Mouse (Mus musculus): Measurements from ENCODE around the gene Gad1.

The Gad1 gene

DNA sequence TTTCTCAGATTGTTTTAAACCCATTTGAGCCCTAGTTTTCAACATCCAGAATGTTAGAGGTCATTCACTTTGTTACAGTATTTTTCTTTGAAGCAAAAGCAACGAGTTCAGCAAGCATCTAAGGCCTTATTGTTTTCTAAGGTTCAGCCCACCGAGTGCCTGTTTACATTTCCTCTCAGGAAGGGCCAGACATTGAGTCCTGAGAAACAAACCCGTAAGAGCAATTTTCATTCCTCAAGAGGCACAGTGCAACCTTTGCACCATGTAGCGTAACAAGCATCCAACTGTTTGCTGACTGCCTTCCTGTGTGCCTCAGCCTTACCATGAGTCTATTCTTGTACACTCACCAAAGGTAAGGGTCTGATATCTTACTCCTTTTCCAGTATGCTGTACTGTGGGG lies at the start of gene Gad1:
Gene Gad1, plus strand, starts transcription at position 301 of the 400 bp plus-strand sequence.
- no peak for DNase-seq (ENCODE audit: low spot score in 2 of 2)

DNA sequence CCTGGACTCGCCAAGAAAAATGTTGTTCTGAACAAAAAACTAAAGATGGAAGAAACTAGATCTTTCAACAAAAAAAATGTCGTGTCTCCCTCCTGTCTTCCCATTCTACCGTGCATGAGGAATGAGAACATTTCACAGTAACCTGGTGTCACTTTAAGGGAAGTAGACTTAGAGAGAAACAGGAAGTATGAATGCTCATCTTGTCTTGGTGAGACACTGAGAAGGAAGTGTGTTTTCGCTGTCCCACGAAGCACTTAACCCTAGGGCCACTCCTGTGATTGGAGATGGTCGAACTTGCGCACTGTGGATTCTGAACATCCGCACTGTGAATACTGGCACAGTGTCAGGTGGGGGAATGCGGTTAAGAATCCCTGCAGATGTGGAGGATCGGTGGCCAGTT lies 49.4 kb upstream of the Gad1 start:
- no peak for DNase-seq (ENCODE audit: low spot score in 2 of 2)

GRCm38 (mm10) chr2:70505229-70505628 lies 47.6 kb upstream of the Gad1 start:
- no peak for DNase-seq (ENCODE audit: low spot score in 2 of 2)

- no peak for DNase-seq (ENCODE audit: low spot score in 2 of 2)
Observed at GRCm38 (mm10) chr2:70505896-70506295, 47.0 kb upstream of the Gad1 start.

- no peak for DNase-seq (ENCODE audit: low spot score in 2 of 2)
Observed at GRCm38 (mm10) chr2:70506372-70506771, 46.5 kb upstream of the Gad1 start.

GRCm38 (mm10) chr2:70508496-70508895 lies 44.4 kb upstream of the Gad1 start, which contains the start of gene Erich2:
Gene Erich2 (plus strand): TSS chr2:70508819.
- DNase-seq (ENCODE audit: low spot score in 2 of 2) = no peak

DNA sequence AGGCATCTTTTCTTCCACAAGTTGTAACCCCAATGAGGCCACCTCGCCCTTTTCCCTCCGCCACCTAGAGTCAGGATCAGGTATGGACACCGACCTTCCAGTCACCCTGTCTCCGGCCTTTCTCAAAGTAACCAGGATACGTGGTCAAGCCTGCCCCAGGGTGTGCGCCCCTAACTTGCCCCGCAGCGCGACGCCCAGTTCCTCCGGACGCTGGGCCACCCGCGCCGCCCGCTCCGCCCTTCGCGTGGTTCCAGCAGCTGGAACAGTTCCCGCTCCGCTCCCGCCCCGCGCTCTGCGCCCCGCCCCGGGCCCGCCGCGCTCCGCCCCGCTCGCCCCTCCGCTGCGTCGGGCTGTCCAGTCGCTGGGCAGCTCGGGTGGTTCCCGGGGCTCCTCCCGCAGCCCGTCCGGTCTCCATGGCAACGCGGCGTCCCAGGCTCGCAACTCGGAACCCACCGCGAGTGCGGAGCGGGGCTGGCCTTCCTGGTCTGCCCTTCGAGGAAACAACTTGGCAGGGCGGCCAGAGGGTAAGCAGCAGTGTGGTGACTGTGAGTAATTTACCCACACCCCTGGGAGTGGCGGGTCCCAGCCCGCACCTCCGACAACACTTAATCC lies 43.7 kb upstream of the Gad1 start:
- peak; percentile 44 to 73 for DNase-seq (ENCODE audit: low spot score in 2 of 2)

- DNase-seq (ENCODE audit: low spot score in 2 of 2) = peak in 1 of 2 experiments; percentile 15
Observed at GRCm38 (mm10) chr2:70538283-70538682, 14.6 kb upstream of the Gad1 start.

DNA sequence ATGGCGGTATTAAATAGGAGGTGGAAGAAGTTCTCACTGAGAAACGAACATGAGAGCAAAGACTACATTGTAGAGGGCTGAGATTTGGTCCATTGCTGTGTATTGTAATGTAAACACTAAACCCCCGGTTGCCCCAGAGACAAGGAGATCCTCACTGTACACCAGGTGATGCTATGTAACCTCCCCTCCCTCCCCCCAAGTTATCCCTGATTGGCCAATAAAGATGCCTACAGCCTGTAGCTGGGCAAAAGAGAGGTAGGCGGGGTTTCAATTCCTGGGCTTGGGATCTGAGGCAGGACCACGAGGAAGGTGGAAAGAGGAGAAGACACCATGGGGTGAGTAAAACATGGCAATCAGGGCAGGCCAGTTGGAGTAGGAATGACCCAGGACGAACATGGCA lies 2.2 kb upstream of the Gad1 start:
- no peak for DNase-seq (ENCODE audit: low spot score in 2 of 2)

DNA sequence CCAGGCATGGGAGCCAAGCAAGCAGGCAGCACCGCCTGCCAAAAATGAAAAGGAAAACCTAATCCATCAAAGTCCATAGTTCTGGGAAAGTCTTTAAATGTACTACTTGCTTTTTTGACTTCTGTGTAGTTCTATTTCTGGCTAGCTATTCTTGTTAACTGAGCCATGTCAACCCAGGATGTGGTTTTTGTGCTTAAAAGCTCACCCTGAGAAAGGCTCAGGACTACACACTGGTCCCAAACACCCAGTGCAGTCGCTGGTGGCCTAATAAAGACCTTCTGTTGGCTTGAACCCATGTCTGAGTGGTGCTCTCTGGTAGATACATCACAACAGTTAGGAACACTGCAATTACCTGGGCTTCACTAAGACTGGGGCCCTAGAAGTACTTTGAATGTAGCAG lies 1.4 kb upstream of the Gad1 start:
- no peak for DNase-seq (ENCODE audit: low spot score in 2 of 2)

GRCm38 (mm10) chr2:70552067-70552598 lies 739 bp upstream of the Gad1 start:
- no peak for DNase-seq (ENCODE audit: low spot score in 2 of 2)

DNA sequence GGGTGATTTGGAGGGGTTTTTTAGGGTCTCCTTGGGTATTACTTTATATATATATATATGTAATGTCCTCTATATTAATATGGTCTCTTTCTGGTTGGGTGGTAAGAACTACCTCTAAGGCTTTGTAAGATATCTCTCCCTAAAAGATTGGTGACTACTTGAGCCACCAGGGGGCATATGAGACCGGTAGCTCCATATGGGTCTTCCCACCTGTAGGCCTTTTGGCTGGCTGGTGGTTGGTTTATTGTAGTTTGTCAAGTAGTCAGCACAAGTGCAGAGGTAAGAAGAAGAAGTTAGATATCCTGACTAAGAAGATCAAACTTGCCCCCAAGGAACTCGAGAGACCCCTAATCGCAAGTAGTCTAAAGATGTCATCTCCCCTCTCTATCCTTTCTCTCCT lies 954 bp downstream of the Gad1 start:
- no peak for DNase-seq (ENCODE audit: low spot score in 2 of 2)

GRCm38 (mm10) chr2:70558112-70558842 lies 5.4 kb downstream of the Gad1 start:
- DNase-seq (ENCODE audit: low spot score in 2 of 2) = peak; percentile 74 to 86

DNA sequence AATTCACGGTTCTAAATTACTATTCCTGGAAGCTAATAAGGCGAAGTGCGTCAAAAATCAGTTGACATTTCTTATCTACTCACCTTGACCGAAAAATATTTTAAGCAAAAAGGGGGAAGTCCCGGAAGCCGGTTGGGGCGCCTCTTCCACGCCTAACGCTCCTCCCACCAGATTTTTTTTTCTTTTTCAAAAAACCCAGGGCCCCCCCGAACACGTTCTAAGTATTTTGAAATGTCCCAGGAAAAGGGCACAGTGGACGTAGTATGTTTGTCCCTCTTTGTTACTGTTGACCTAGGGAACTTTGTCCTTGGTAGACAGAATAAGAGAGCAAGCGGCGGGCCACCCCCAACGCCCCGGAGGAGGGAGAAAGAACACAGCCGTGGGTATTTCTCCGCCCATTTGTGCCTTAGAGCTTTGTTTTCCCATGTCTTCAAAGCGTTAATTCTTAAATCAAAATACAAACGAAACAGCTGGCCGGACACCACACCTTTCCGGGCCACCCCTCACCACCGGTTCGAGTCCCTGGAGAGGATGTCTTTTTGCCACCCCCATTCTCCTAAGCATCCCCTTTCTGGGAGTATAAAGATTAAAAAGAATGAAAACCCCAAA lies 6.1 kb downstream of the Gad1 start:
- DNase-seq (ENCODE audit: low spot score in 2 of 2) = no peak

DNA sequence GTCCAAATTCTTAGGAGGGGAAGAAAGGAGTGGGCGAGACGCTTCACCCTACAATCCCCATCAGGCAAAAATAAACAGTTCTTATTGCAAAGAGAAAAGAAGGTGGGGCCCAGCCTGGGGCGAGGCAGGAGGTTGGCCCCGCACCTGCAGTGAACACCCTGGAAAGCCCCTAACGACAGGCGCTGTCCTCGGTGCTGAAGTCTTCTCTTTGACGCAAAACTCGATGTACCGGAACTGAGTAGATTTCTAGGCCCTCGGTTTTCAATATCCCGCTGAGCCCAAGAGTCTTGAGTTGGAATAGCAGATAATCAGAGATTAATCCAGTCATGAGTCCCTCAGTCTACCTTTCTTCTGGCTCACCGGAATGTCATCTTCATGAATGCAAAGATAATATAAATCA lies 6.6 kb downstream of the Gad1 start:
- DNase-seq (ENCODE audit: low spot score in 2 of 2) = no peak

DNA sequence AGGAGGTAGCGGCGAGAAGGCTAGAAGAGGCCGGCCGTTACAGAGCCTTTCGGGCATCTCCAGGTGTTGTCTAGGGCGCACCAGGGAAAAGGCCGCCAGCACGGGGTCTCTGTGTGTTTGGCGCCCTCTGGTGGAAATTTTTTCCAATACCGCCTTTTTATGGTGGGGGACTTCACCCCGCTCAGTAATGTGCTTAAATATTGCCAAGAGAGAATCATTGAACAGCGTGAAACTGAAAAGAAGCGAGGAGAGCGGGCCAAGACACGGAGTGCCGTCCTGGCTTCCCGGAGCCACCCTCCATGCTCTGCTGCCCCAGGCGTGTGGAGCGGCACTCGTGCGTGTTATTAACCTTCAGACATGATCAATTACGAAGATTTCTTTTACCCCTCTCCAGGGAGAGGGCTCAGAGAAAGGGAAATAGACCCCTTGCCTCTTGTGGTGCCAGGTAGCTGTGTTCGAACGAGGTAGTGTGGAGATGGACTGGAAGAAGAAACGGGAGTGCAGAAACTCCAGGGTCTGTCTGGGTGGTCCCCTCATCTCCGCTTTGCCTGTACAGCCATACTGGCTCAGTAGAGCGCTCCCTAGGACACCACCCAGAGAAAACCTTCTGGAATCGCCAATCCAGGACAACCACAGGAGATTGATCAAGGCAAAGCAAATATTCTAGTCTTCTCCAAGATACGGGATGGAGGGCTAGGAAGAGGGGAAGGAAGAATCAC lies 8.4 kb downstream of the Gad1 start:
- peak in 1 of 2 experiments; percentile 73 for DNase-seq (ENCODE audit: low spot score in 2 of 2)

GRCm38 (mm10) chr2:70562011-70562491 lies 9.2 kb downstream of the Gad1 start:
- DNase-seq (ENCODE audit: low spot score in 2 of 2) = no peak

GRCm38 (mm10) chr2:70562611-70562980 lies 9.7 kb downstream of the Gad1 start:
- no peak for DNase-seq (ENCODE audit: low spot score in 2 of 2)

DNA sequence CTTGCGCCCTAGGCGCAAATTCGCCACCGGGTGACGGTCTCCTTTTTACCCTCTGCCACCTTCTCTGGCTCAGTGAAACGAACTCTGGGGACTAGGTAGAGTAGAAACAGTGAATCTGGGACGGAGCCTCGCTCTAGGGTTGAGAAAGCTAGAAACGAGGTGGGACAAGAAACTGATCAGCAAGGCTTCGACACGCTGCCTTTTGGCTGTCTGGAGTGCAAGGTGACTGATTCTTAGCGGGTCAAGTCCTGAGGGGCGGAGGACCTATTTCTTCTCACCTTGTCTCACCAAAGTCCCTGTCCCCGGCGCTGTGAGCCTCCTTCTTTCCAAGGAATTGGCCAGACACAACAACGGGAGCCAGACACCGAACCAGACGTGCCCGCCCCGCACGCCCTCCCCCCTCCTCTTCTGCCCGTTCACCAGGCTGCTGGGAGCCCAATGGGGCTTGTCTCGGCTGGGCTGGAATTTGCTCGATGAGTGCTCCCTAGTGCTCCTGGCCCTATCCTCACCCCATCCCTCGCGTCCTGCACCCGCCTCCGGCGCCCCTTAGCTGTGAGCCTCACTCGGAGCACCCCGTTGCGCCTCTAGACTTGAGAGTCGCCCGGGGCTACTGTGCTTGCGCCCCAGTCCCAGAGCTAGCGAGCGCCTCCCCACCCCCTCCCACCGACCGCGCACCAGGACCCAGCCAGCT lies 10.3 kb downstream of the Gad1 start:
- no peak for DNase-seq (ENCODE audit: low spot score in 2 of 2)

- DNase-seq (ENCODE audit: low spot score in 2 of 2) = no peak
Observed at GRCm38 (mm10) chr2:70563721-70564645, 11.1 kb downstream of the Gad1 start.
